Mouse (Mus musculus) ES-E14 (cell line): ENCODE measurements around the gene Derl3.

Experiments
- CHD2 ChIP-seq: IDR thresholded peaks from 2 replicates; pipeline ENCODE4 v1.6.1; 2014; ENCODE audit warnings: mild to moderate bottlenecking, low read depth, low read length, inconsistent platforms
- HCFC1 ChIP-seq: IDR thresholded peaks from 2 replicates; pipeline ENCODE4 v1.6.1; 2012; ENCODE audit warnings: low read length, inconsistent platforms, borderline replicate concordance; ENCODE audit not compliant: insufficient read depth
- MAFK ChIP-seq: IDR thresholded peaks from 2 replicates; pipeline ENCODE4 v1.6.1; 2014; ENCODE audit warnings: mild to moderate bottlenecking, low read depth, low read length, inconsistent platforms; ENCODE audit not compliant: insufficient read depth
- ZC3H11A ChIP-seq: IDR thresholded peaks from 2 replicates; pipeline ENCODE4 v1.6.1; 2012; ENCODE audit warnings: low read depth, mild to moderate bottlenecking, inconsistent platforms, low read length, borderline replicate concordance
- ZNF384 ChIP-seq: IDR thresholded peaks from 2 replicates; pipeline ENCODE4 v1.6.1; 2012; ENCODE audit warnings: low read depth, low read length, inconsistent platforms

DNA sequence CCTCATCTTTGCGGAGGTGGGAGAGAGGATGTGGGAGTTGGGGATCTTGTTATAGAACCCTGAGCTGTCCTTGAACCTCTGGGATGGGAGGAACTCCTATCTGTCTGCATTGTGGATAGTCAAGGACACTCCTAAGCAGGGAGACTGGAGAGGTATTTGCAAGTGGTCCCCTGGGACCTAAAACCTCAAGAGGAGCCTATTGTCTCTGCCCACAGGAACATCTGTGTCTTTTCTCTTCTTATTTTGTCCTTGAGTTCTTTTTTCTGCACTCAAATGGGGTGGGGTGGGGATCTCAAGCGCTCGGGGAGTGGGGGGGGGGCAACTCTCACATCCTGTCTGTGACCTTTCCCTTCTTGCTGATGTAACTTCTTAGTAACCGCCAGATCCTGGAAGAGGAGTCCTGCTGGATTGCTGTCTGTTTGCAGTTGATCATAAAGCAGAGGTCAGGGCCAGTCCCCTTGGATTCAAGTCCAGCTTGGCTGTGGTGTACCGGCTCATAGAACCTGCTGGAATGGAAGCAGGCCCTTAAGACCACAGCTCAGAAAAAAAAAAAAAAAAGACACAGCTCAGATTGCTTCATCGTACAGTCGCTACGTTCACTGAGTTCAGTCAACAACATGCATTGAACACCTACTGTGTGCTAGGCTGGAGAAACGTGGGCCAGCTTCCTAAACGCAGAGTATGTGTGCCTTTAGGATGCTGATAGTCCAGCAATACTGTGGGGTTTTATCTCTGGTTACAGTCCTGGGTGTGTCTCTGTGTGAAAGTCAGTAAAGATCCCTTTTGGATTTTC lies 44.8 kb downstream of the Derl3 start:
- TF ChIP-seq ZC3H11A (no peak), MAFK (no peak), CHD2 (no peak), ZNF384 (peak; percentile 78), HCFC1 (no peak; the same call in 1 of the 2 replicates)
